Mouse (Mus musculus) embryonic facial prominence, embryonic 10.5 days (tissue): Measurements from ENCODE around the gene Dclk2. TPM values are rescaled to one million over a fixed set of nuclear protein-coding genes. Genes with fewer than 3 reads are reported as not detected.

ENCODE experiments used
- DNase-seq: peaks from one replicate; pipeline ENCODE4 v3.0.0-alpha.2; 2017; ENCODE audit warnings: low spot score
- H3K27ac ChIP-seq: fragments of 300-500 bp; sonication (generic); replicated peaks from 2 replicates; pipeline ENCODE4 v1.5.1; 2016; ENCODE audit warnings: mild to moderate bottlenecking
- H3K27me3 ChIP-seq: fragments of 300-500 bp; sonication (generic); replicated peaks from 2 replicates; pipeline ENCODE4 v1.6.1; 2016; ENCODE audit warnings: low read depth, mild to moderate bottlenecking; ENCODE audit not compliant: poor library complexity, severe bottlenecking
- H3K36me3 ChIP-seq: fragments of 300-500 bp; sonication (generic); replicated peaks from 2 replicates; pipeline ENCODE4 v1.6.1; 2016; ENCODE audit warnings: mild to moderate bottlenecking, moderate library complexity
- H3K4me1 ChIP-seq: fragments of 300-500 bp; sonication (generic); 2 replicates; pipeline ENCODE4 v1.6.1; 2016
- H3K4me3 ChIP-seq: fragments of 300-500 bp; sonication (generic); 2 replicates; pipeline ENCODE4 v1.5.1; 2016; ENCODE audit warnings: mild to moderate bottlenecking, moderate library complexity
- H3K9me3 ChIP-seq: fragments of 300-500 bp; sonication (generic); 2 replicates; pipeline ENCODE4 v1.6.1; 2016; ENCODE audit warnings: mild to moderate bottlenecking
- WGBS: fragments of 180-500 bp; shearing (Covaris S2); methylation state at CpG from one replicate; pipeline ENCODE4 v1.1.7; 2016; 5-methylcytosine and 5-hydroxymethylcytosine counted together
- polyA plus RNA-seq: library from polyadenylated mRNA; unstranded; fragments of >200 nt; fragmentation: Nextera tagmentation; extraction: Ambion mirVana; gene quantifications from 2 replicates; pipeline ENCODE4 v1.2.1, GENCODE M21; 2016

The Dclk2 gene
- 14.2 and 15.0 TPM in 2 replicates for polyA plus RNA-seq

- peak; percentile 86 for DNase-seq
- WGBS, result under 1% methylated on average over 91 of the region's 91 CpGs
- H3K36me3 ChIP-seq, result peaks cover 12% of the 10 kb centered on the region; the same call in 1 of the 2 replicates
- no peaks in the 10 kb centered on the region for H3K9me3 ChIP-seq
- H3K27ac ChIP-seq, result peak within 1 kb of the TSS; percentile 92
- H3K27me3 ChIP-seq, result peaks cover 27% of the 10 kb centered on the region
- H3K4me3 ChIP-seq, result peak within 1 kb of the TSS; percentile 89
- peaks cover 23% of the 10 kb centered on the region for H3K4me1 ChIP-seq
Measured at GRCm38 (mm10) chr3:86920343-86921083, at the start of gene Dclk2. TSS of gene Dclk2 (minus strand) at chr3:86920852.

GRCm38 (mm10) chr3:86962665-86963435 lies 42.2 kb upstream of the Dclk2 start:
- Histone ChIP-seq H3K4me3 (no peak overlapping the region), H3K27me3 (no peaks in the 10 kb centered on the region), H3K9me3 (no peaks in the 10 kb centered on the region), H3K4me1 (no peaks in the 10 kb centered on the region), H3K36me3 (no peaks in the 10 kb centered on the region), H3K27ac (no peak overlapping the region)
- 92% methylated on average over 17 of the region's 17 CpGs for WGBS
- DNase-seq, result no peak

- no peaks in the 10 kb centered on the region for H3K4me1 ChIP-seq
- H3K27ac ChIP-seq, result no peak overlapping the region
- 92% methylated on average over 2 of the region's 2 CpGs for WGBS
- H3K27me3 ChIP-seq, result no peaks in the 10 kb centered on the region
- no peaks in the 10 kb centered on the region for H3K36me3 ChIP-seq
- no peaks in the 10 kb centered on the region for H3K9me3 ChIP-seq
- DNase-seq, result no peak
- H3K4me3 ChIP-seq, result no peak overlapping the region
Measured at GRCm38 (mm10) chr3:86961395-86961669, 40.7 kb upstream of the Dclk2 start.

GRCm38 (mm10) chr3:86960656-86961394 lies 40.2 kb upstream of the Dclk2 start:
- DNase-seq, result no peak
- no peaks in the 10 kb centered on the region for H3K36me3 ChIP-seq
- no peak overlapping the region for H3K4me3 ChIP-seq
- H3K9me3 ChIP-seq, result no peaks in the 10 kb centered on the region
- 88% methylated on average over 17 of the region's 17 CpGs for whole genome bisulfite sequencing
- H3K4me1 ChIP-seq, result no peaks in the 10 kb centered on the region
- H3K27me3 ChIP-seq, result no peaks in the 10 kb centered on the region
- H3K27ac ChIP-seq, result no peak overlapping the region

- no peak for DNase-seq
- H3K4me1 ChIP-seq, result peaks cover 13% of the 10 kb centered on the region
- no peaks in the 10 kb centered on the region for H3K27me3 ChIP-seq
- no peaks in the 10 kb centered on the region for H3K36me3 ChIP-seq
- H3K4me3 ChIP-seq, result no peak overlapping the region
- 94% methylated on average over 7 of the region's 7 CpGs for WGBS
- H3K9me3 ChIP-seq, result no peaks in the 10 kb centered on the region
- H3K27ac ChIP-seq, result no peak overlapping the region
Measured at GRCm38 (mm10) chr3:86959088-86959487, 38.4 kb upstream of the Dclk2 start.

- DNase-seq, result peak; percentile 31
- Histone ChIP-seq H3K36me3 (no peaks in the 10 kb centered on the region), H3K9me3 (peaks cover 5% of the 10 kb centered on the region; the same call in 1 of the 2 replicates), H3K4me3 (no peak overlapping the region), H3K4me1 (peaks cover 13% of the 10 kb centered on the region), H3K27ac (no peak overlapping the region), H3K27me3 (no peaks in the 10 kb centered on the region)
- 25% methylated on average over 4 of the region's 4 CpGs for WGBS
Measured at GRCm38 (mm10) chr3:86955376-86955775, 34.7 kb upstream of the Dclk2 start.

GRCm38 (mm10) chr3:86954521-86954920 lies 33.9 kb upstream of the Dclk2 start:
- DNase-seq, result peak; percentile 43
- Histone ChIP-seq H3K4me1 (peaks cover 13% of the 10 kb centered on the region), H3K36me3 (no peaks in the 10 kb centered on the region), H3K27ac (no peak overlapping the region; the same call in 1 of the 2 replicates), H3K27me3 (no peaks in the 10 kb centered on the region), H3K9me3 (peaks cover 5% of the 10 kb centered on the region; the same call in 1 of the 2 replicates), H3K4me3 (no peak overlapping the region)
- WGBS, result 31% methylated on average over 1 of the region's 1 CpGs

GRCm38 (mm10) chr3:86953819-86954218 lies 33.2 kb upstream of the Dclk2 start:
- no peak overlapping the region for H3K27ac ChIP-seq
- peaks cover 13% of the 10 kb centered on the region for H3K4me1 ChIP-seq
- no peaks in the 10 kb centered on the region for H3K27me3 ChIP-seq
- peaks cover 5% of the 10 kb centered on the region; the same call in 1 of the 2 replicates for H3K9me3 ChIP-seq
- no peaks in the 10 kb centered on the region for H3K36me3 ChIP-seq
- no peak for DNase-seq
- WGBS, result 84% methylated on average over 4 of the region's 4 CpGs
- no peak overlapping the region for H3K4me3 ChIP-seq

- peaks cover 13% of the 10 kb centered on the region for H3K4me1 ChIP-seq
- H3K36me3 ChIP-seq, result no peaks in the 10 kb centered on the region
- 32% methylated on average over 2 of the region's 2 CpGs for WGBS
- H3K27me3 ChIP-seq, result no peaks in the 10 kb centered on the region
- peaks cover 5% of the 10 kb centered on the region; the same call in 1 of the 2 replicates for H3K9me3 ChIP-seq
- H3K4me3 ChIP-seq, result no peak overlapping the region
- no peak for DNase-seq
- H3K27ac ChIP-seq, result no peak overlapping the region
Measured at GRCm38 (mm10) chr3:86950652-86951051, 30.0 kb upstream of the Dclk2 start.

GRCm38 (mm10) chr3:86936254-86936836 lies 15.7 kb upstream of the Dclk2 start:
- DNase-seq, result no peak
- Histone ChIP-seq H3K36me3 (no peaks in the 10 kb centered on the region), H3K4me3 (no peak overlapping the region), H3K27me3 (no peaks in the 10 kb centered on the region), H3K27ac (no peak overlapping the region), H3K4me1 (no peaks in the 10 kb centered on the region), H3K9me3 (no peaks in the 10 kb centered on the region)
- 16% methylated on average over 2 of the region's 2 CpGs for WGBS

GRCm38 (mm10) chr3:86933446-86933845 lies 12.8 kb upstream of the Dclk2 start:
- 85% methylated on average over 7 of the region's 7 CpGs for WGBS
- H3K9me3 ChIP-seq, result no peaks in the 10 kb centered on the region
- no peak overlapping the region for H3K27ac ChIP-seq
- H3K27me3 ChIP-seq, result no peaks in the 10 kb centered on the region
- no peaks in the 10 kb centered on the region for H3K36me3 ChIP-seq
- H3K4me1 ChIP-seq, result no peaks in the 10 kb centered on the region
- H3K4me3 ChIP-seq, result no peak overlapping the region
- DNase-seq, result no peak

GRCm38 (mm10) chr3:86923686-86924085 lies 3.0 kb upstream of the Dclk2 start:
- no peak overlapping the region for H3K27ac ChIP-seq
- WGBS, result 87% methylated on average over 10 of the region's 10 CpGs

More at GRCm38 (mm10) chr3:86923686-86924085, 3.0 kb upstream of the Dclk2 start:
- Histone ChIP-seq H3K4me3 (no peak overlapping the region), H3K36me3 (no peaks in the 10 kb centered on the region), H3K9me3 (no peaks in the 10 kb centered on the region), H3K4me1 (peaks cover 18% of the 10 kb centered on the region), H3K27me3 (peaks cover 17% of the 10 kb centered on the region)
- no peak for DNase-seq
